Mouse (Mus musculus) thymus, postnatal 0 days (tissue): ENCODE results near the gene C1ql3. TPM values are rescaled to one million over a fixed set of nuclear protein-coding genes. Genes with fewer than 3 reads are reported as not detected.

Source experiments
- DNase-seq: peaks from one replicate; pipeline ENCODE4 v3.0.0-alpha.2; 2015; ENCODE audit warnings: low spot score
- polyA plus RNA-seq: library from polyadenylated mRNA; unstranded; fragments of >200 nt; fragmentation: Nextera tagmentation; extraction: Ambion mirVana; gene quantifications from 2 replicates; pipeline ENCODE4 v1.2.1, GENCODE M21; 2015

Gene C1ql3
- polyA plus RNA-seq, result 0.10 and 0.25 TPM in 2 replicates

DNA sequence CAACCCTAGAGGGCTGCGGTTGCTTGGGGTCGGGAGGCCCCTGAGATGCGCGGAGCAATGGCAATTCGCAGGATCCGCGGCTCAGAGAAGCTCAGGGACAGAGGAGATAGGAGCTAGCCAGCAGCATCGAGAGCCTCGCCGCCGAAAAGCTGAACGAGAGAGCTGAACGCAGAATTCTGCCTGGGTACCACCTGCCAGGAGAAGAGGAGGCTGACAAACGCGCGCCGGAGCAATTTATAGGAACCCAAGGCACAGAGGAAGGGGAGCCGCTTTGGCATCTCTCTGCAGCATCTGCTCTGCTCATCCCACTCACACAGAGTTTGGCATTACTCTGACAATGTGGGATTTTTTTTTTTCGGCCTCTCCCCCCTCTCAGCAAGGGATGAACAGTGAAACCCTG lies at the start of gene C1ql3:
TSS of gene C1ql3 (minus strand) at position 335 of the 400 bp plus-strand sequence.
- DNase-seq, result peak; percentile 2

DNA sequence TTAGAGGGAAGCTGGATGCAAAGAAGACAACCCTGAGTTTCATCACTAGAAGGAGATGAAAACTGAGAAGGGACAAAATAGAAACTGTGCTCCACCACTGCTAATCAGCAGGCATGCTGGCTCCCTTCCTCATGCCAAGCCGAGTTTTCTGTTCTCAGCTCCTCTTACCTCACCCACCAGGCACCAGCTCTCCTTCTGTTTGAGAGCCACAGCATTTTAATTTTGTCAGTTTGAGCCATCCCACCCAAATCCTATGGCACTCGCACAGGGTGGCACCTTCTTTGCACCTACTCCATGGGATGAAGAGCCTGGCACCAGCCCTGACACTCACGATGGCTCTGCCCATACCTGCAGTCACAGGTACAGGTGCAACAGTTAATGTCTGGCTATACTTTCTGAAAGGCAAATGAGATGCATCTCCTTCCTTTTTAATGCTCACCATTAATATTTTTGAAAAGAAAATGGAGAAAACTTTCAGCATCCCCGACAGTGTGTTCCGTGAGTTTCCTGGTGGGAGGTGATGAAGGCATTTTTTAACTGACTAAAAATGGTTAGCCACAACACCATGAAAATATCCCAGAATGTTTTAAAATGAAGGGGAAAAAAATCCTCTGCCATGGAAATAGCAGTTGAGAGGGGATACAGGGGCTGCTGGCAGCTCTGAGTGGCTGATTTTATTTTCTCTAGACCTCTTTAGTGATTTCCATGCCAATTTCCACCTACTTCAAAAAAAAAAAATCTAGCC lies 49.0 kb upstream of the C1ql3 start:
- no peak for DNase-seq

DNA sequence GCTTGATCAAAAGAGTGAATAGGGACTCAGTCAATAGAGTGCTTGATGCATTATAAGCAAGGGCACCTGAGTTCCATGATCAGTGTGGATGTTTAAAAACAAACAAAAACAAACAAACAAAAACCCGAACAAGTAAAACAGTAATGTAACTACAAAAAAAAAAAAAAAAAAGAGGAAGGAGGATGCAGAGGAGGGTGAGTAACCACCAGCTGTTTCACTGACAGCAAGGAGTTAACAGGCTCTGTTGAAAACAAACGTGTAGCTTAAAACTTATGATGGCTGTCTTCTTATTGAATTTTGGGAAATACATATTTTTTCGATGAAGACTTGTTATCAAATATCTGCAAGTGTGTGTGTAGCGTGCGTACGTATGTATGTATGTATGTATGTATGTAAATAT lies 37.0 kb upstream of the C1ql3 start:
- no peak for DNase-seq

DNA sequence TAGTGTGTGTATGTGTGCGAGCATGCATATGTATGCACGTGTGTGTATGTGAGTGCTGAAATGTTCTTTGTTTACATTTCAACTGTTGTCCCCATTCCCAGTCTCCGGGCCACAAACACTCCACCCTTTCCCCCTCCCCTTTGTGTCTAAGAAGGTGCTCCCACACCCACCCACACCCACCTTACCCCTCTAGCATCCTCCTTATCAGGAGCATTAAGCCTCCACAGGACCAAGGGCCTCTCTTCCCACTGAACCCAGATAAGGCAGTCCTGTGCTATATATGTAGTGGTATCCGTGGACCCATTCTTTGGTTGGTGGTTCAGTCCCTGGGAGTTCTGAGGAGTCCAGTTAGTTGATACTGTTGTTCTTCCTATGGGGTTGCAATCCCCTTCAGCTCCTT lies 32.9 kb upstream of the C1ql3 start:
- no peak for DNase-seq

DNA sequence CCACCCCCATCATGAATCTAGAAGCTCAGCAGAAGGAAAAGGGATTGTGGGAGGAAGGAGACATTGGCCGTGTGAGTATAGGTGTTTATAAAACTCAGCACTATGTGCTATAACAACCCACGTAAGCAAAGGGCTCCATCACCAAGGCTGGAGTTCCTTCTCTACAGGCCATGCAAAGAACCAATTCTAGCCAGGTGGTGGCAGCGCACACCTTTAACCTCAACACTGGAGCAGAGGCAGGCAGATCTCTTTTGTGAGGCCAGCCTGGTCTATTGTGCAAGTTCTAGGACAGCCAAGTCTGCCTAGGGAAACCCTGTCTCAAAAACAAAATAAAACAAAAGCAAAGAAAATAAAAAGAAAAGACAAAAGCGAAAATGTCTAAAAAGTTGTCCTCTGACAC lies 28.2 kb upstream of the C1ql3 start:
- no peak for DNase-seq

DNA sequence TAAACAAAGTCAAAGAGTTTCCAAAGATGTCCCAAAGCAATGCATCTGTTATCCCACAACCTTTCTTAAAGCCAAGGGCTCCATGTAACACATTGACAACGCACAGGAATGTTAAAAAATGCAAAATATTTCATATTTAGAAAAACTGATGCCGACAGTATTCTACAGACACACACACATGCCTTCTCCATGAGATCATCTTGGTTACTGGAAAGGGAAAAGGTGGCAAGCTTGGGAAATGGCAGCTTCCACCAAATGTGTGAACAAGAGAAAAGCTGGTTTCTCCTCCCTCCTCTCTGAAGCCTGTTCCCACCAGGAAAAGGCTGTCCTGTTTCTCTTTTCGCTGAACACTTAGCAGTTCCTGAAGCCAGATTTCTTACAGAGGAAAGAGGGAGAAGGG lies 27.2 kb upstream of the C1ql3 start:
- no peak for DNase-seq

DNA sequence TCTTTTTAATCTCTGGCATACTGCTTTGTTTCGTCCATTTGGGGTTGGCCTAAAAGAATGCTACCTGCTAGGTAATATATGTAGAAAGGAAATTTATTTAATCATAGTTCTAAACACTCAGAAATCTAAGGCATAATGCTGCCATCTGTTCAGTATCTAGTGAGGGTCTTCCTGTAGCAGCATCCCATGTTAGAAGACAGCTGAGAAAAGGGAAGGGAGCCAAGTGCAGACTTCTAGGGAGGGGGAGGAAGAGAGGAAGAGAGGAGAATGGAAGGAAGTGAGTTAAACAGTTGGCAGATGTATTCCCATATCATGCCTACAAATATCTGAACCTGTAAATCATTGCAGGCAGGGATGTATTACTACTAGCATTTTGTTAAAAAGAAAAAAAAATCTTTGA lies 7.3 kb upstream of the C1ql3 start:
- DNase-seq, result no peak

DNA sequence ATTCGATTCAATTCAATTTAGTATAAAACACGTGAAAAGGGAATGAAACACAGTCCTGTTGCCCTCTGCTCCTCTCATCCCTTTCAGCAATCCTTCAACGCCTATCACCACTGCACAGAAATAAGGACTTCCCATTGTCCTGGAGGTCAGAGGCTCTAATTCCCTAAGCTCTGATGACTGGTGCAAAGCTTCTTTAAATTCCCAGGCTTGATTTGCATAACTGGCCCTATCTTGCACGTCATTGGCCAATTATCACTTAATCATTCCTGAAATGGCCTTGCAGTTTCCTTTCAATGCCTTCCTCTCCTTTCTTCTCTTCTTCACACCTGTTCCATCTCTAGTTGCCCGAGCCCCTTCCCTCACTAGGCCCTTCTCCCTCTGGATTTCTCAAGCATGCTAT lies 6.8 kb upstream of the C1ql3 start:
- DNase-seq, result no peak

DNA sequence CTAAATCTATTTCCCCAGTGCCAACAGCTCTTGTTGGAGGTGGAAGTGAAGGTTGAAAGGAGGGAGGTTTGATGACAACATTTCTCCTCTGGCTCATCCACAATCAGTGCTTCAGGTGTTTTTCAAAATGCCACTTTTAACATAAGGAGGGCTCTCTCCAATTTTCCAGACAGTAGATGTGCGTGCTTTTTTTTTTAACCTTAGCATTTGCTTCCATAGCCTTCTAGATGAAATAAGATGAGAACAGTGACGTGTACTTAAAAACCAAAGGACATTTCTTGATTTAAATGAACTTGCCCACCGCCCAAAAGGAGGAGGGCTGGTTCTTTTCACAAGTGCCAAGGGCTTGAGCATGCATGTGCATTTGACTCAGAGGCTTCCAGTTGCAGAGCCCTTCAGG lies 367 bp upstream of the C1ql3 start:
- no peak for DNase-seq

DNA sequence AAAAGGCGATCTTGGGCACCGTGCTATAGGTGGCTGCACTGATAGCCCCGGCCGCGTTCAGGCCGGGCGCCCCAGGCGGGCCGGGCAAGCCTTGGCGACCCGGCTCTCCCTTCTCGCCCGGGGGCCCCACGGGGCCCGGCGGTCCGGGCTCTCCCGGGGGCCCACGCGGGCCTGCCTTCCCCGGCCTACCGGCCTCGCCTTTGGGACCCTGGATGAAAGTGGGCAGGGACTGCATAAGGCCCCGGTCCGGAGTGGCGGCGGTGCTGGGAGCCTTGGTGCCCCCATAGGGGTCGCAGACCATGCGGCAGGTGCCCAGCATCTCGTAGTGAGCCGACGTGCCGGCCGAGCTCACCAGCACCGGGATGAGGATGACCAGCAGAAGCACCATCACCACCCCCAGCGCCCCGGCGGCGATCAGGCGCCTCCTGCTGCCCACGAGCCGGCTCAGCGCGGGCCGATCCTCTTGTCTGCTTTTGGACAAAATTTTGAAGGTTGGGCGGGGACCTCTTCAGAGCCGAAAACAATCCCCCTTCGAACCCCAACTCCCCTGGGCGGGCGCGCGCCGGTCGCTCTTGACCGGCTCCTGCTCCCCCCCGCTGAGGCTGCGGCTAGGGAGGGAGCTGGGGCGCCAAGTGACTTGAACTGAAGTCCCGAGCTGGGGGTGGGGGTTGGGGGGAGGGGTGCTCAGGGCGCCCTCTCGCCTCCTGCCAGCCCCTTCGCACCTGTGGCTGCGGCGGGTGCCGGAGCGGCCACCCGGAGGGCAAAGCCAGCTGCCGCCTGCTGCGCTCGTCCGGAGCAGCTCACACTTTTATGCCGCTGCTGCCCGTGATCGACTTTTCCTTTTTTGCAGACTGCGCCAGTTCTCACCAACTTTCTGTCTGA lies 905 bp downstream of the C1ql3 start:
- DNase-seq, result peak; percentile 28

DNA sequence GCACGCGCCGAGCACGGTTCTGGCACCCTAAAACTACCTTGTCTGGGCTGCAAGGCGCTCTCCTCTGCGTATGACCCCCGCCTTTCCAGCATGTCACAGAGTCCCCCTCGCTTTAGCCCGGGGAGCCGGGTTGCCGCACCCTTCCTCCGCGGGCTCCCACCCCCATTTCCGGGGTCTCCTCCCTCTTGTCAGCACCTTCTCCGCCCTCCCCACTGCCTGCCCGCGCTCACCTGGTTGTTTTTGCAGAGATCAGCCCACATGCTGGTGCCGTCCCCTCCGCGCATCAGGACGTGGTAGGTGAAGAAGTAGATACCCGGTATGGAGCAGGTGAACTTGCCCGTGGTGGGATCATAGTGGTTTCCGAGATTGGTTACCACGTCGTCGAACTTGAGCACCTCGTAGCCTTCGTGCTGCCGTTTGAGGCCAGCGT lies 1.6 kb downstream of the C1ql3 start:
- DNase-seq, result peak; percentile 26

DNA sequence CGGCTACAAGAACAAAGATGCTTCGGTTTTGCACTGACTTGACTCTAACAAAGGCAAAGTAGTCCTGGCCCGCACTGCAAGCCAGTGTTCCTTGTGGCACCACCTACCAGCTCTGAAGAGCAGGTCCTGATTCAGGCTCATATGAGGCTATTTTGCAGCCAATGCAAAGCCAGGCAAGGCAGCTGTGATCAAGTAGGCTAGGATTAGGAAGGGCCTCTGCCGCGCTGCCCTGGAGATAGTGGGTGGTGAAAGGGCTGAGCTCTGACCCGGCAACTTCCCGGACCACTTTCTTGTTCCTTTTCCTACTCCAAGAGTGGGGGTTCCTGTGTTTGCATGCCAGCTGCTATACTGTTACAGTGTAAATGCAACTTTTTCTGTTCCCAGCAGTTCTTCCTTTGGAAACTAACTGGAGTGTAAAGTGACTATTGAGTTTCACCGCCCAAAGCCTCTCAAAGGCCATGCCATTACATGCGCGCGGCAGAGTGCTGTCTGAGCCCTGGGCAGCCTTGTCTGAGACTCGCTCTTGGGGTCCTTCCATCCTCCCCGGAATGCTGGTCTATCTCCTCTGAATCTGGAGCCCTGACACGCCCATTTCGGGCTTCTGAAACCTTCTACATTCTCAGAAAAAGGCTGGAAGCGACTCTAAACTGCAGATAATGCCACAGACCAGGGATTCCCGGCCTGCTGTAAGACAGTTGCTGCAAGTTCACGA lies 2.2 kb downstream of the C1ql3 start:
- DNase-seq, result no peak

DNA sequence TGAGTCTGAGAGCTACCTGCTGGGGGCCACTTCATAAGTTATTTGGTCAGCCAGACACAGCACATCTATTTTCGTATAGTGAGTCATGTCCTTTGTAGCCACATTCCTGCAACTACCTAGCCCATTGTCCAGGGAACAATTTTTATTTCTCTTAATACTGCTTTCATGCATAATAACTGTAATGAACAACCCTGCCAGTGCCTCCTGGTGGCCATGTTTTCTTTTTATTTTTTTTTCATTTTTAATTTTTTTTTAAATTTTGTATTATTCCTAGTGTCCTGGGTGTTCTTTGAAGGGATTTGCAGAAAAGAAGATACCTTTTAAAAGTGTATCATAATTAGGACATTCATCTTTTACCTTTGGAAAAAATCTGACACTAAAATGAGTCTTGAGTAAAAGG lies 3.2 kb downstream of the C1ql3 start:
- DNase-seq, result no peak

DNA sequence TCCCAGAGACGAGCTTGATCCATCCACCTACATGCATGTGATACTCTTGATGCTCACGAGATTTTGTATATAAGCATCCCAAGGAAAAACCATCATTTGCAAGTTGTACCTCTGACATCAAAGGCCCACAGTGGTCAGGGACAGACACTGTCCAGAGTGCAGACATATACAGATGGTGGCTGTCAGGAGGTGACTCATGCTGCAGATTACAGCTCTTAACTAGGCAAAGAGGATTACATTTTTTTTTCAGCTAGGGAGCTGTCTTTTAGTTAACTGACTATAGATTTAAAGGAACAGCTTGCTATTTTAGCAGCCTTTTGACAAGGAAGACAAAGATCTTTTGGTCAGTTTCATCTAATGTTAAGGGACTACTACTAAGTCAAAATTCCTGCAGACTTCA lies 11.6 kb downstream of the C1ql3 start:
- no peak for DNase-seq

DNA sequence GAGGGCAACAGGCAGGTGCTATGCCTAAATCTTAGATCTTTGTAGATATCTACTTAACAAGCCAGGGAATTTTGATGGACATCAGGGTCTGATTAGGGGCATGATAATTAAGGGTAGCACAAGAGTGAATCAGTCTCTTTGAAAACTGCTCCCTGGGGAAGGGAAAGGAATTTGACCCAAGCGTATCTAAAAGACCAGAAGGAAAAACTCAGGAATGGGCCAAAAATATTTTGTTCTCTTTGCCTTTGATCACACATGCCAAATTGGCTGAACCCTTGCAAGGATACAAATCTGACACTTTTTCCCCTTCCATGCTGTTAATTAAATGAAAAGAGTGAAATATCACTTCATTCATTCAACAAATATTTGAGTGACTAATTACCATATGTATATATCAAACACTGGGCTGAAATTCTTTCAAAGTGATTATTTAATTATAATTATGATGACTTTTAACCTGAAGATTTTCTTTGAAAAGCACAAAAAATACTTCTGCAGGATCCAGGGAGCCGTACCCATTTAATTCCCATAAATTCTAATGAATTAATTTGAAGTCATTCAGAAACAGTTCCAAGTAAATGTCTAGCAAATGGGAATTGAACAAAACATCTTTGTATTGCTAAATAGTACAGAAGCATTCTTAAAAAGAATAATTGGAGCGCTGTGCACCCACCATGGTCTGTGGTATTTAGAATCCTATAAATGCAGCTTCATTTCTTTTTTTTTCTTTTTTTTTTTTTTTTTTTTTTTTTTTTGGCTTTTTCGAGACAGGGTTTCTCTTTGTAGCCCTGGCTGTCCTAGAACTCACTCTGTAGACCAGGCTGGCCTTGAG lies 26.5 kb downstream of the C1ql3 start:
- no peak for DNase-seq

DNA sequence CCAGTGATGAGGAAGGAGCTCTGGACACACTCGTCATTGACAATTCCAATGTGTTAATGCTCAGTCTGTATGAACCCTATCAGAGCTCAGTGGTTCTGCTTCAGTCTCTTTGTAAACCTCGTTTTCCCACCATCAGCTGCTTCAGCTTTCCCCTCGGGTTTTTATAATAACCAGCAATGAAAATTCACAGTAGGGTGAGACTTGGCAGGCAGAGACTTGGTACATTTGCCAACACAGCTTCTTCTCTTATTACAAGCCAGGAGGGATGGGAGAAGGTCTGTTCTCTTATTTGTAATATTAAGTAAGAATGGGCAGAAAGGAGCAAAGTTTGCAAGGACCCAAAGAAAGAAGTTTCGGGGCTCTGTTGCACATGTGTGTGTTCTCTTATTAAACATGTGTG lies 32.8 kb downstream of the C1ql3 start:
- no peak for DNase-seq

DNA sequence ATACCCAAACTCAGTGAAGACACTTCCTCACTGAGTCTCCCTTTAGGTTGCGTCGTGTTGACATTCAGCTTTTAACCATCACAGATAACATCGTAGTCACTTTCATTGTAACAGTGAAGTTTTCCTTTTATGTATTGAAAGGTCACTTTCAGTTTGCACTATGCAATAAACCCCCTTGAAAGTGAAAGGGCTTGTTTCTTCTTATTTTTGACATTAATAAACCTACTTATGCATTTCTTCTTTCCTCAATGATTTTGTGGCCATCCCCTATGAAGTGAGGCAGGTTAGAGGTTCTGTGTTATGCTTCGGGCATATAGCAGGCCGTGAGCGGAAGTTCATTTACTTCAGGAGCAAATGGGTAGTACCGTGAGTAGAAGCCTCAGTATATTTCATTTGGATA lies 34.2 kb downstream of the C1ql3 start:
- DNase-seq, result no peak

DNA sequence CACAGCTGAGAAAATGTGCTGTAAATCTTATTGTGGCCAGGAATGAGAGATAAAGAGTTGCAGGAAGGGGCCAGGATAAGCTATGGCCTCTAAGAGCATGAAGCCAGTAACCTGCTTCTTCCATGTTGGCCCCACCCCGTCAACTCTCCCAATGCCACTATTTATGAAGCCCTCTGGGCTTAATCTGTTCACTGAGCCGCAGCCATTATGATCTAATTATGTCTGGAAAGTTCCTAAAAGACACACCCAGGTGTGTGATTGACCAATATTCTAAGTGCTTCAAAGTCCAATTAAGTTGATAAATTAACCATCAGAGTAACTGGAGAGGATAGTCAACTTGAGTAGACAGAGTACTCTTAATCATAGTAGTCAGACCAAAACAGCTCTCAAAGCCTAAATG lies 37.9 kb downstream of the C1ql3 start:
- no peak for DNase-seq

DNA sequence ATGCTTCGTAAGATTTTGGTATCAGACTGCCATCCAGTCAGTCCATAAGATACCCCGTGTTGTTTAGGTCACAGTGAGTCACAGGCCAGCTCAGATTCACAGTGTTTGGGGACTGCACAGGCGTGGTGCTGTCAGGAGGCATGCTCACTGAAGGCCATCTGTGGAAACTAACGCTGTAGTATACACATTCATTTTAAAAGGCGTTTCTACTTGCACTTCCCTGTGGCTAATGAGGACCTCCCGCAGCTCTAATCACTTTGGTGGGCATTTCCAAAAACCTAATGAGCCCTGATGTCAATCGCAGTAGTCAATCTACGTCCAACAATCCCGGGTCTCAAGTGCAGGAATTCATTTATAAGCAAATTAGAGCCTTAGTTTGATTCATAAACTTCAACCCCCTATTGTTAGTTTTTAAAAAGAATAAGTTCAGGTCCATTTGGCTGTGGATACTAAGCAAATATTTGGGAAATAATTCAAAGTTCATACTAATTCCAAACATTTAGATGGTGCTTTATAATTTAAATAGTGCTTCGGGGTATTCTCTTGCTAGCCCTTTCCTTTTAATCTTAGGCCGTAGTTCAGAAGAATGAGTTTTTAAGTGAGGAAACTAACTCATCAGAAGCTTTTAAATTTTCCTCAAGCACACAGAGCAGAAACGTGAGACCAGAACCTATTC lies 41.4 kb downstream of the C1ql3 start:
- no peak for DNase-seq

DNA sequence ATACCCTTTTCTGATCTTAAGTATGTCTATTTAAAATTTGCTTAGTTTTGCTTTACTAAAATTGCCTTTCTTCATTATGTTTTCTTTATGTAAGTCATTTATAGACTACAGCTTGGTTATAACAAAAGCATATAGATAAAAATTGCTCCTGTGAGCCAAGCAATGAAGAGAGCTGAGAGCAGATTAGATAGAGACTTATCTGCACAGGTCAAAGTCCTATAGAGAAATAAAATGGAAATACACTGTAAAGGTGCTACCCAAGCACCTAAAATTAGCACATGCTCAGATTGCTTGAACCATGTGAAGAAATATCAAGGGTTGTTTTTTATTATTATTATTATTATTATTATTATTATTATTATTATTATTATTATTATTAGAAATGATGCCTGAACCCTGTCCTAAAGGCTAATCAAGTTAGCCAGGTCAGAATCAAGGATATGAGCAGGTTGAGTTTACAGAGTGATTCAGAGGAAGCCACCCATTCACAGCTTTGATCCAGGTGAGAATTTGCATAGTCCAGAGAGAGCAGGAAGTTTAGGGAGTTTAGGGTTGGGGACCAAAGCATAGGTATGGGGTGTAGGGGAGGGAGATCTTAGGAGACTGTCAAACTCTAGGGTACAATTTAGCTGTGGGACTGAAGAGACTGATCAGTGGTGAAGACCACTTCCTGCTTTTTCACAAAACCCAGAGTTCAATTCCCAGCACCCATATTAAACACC lies 54.7 kb downstream of the C1ql3 start:
- DNase-seq, result no peak
